Mouse (Mus musculus) layer of hippocampus, adult 9-10 months (tissue): ENCODE results near the gene Wnt7a.
A peak's percentile ranks its signal among the peaks of the same experiment; 100 is the strongest.

Experiments
- DNase-seq: peaks from one replicate; pipeline ENCODE4 v3.0.0; 2022; ENCODE audit warnings: low spot score

Gene Wnt7a

GRCm38 (mm10) chr6:91410961-91411368, at the start of gene Wnt7a:
Gene Wnt7a (minus strand): TSS chr6:91411363.
- no peak for DNase-seq

- DNase-seq = no peak
Measured at GRCm38 (mm10) chr6:91459471-91459870, 48.3 kb upstream of the Wnt7a start.

DNA sequence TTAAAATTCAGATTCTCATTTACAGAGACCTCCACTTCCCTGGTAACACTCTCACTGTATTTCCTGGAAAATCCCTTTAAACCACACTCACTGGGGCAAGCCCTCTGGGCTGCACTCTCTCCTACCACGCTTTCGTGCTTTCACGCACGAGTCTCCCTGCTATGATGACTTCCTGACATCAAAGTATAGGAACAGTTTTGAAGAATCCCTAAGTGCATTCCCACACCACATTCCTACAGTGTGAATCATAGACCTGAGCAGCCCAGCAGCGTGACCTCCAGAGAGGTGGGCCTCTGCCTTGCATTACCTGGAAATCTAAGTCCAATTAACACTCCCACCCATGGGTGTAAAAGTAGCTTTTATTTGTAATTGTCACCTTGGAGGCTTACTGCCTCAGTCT, 43.4 kb upstream of the Wnt7a start:
- no peak for DNase-seq

GRCm38 (mm10) chr6:91452056-91452455, 40.9 kb upstream of the Wnt7a start:
- no peak for DNase-seq

GRCm38 (mm10) chr6:91449472-91450225, 38.5 kb upstream of the Wnt7a start:
- no peak for DNase-seq

DNA sequence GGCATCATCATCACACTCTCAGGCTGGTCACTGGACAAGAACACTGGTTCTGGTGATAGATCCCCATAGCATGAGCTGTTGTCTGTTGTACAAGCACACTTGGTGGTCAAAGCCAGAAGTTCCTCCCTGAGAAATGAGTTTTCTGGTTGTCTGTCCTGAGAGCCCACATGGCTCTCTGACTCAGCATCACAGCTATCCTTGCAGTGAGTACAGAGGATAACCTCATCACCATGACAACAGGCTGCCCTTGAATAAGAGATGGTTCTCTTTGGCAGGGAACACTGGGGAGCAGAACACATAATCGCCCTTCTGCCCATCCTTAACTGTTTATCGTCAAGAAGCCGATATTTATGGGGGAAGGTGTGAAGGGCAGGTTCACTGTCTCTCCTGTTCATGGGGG, 34.2 kb upstream of the Wnt7a start:
- no peak for DNase-seq

DNA sequence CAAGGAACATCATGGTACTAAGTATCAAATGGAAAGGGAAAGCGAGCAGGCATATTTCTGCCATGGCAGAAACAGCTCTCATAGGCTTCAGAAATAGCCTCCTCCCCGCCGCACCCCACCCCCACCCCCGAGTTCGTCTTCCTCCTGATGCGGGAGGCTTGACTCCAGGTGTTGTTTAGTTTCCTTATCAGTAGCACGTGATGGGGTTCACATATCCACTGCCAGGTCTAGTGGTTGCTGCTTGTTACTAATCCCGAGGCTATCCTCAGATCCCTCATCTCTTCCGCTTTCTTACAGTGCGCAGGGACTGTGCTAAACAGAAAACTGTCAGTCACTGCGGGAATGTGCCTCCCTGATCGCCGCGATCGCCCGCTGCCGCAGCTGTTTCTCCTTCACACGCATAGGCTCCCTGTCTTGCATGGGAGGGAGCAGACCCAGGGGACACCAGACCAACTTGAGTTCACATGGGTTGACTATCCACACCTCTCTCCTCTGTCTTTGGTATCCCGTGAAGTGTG, 30.0 kb upstream of the Wnt7a start:
- no peak for DNase-seq

GRCm38 (mm10) chr6:91440474-91441144, 29.4 kb upstream of the Wnt7a start:
- DNase-seq = peak; percentile 96

DNA sequence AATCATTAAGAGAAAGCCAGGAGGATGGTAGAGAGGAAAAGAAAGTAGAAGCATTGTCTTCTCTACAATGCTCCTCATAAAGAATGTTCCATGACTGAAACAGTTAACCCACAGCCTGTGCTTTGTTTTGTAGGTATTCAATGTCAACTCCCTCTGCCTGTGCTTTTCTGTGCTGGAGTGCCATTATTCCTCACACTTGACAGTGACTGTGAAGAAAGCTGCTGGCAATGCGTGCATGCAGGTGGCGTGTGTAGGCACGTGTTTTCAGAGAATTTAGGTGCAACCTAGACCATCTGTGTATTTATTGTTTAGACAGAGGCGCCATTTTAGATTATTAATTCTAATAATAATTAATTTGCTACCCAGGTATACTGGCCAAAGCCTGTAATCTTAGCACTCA, 13.0 kb upstream of the Wnt7a start:
- DNase-seq = no peak

DNA sequence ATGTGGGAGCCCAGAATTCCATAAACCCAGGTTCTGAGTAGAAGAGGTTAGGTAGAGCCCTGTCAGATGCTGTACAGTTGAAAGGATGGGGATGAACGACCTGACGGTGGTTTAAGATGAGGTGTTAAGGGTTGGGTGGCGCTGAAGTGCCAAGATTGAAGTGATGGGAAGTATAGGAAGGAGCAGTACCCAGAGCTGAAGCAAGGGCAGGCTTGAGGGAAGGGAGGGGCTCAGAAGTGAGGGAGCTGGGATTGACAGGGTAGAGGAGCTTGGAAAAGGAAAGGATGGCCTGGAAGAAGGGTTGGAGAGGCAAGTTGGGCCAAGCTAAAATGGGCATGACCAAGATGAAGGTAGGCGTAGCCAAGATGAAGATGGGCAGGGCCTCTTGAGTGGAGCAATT, 10.5 kb upstream of the Wnt7a start:
- no peak for DNase-seq

GRCm38 (mm10) chr6:91417291-91417845, 6.2 kb upstream of the Wnt7a start:
- no peak for DNase-seq

- DNase-seq = no peak
Measured at GRCm38 (mm10) chr6:91416146-91416545, 5.0 kb upstream of the Wnt7a start.

GRCm38 (mm10) chr6:91414890-91415289, 3.7 kb upstream of the Wnt7a start:
- DNase-seq = no peak

- DNase-seq = peak; percentile 65
Measured at GRCm38 (mm10) chr6:91411369-91411981, 312 bp upstream of the Wnt7a start.

GRCm38 (mm10) chr6:91410168-91410780, 889 bp downstream of the Wnt7a start:
- DNase-seq = no peak

DNA sequence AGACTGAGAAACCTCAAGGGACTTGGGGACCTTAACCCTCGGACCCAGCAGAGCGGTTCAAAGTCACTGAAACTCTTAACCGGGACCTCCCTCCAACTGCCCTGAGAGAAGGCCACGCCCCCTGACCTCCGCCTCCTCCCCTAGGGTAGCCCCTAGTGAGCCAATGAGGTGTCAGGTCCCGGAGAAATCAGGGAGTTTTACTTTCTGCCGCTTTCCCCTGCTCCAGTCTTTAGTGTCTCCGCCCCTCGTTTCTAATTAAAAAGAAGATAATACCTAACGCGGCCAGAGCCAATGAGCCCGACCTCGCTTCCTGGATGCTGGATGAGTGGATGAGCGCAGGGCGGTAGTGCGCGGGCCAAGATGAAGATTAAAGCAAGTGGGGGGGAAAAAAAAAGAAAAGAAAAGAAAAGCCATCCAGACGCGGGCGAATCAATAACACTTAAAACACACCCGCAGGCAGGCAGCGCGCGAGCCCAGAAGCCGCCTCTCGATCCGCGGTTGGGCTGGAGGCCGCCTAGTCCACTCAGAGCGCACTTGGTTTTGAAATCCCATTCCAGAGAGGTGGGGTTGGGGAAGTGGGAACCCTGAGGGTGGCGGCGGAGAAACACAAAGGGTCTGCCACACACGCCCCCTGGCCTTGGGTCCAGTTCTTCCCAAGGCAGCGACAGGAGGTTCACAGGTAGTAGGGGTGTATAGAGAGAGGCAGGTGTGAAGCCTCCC, 1.6 kb downstream of the Wnt7a start:
- DNase-seq = no peak

DNA sequence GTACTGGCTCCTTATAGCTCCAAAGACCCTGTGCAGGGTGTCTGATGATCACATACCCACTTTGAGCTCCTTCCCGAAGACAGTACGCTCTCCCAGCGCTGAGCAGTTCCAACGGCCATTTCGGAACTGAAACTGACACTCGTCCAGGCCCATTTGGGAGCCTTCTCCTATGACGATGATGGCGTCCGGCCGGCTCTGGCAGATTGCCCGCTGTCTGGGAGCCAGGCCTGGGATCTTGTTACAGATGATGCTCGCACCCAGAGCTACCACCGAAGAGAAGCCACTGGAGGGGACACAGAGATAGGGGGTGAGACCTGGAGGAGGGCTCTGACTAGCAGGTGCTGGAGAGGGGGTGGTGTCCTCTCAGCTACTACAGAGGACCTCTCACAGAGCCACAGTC, 2.5 kb downstream of the Wnt7a start:
- DNase-seq = no peak

DNA sequence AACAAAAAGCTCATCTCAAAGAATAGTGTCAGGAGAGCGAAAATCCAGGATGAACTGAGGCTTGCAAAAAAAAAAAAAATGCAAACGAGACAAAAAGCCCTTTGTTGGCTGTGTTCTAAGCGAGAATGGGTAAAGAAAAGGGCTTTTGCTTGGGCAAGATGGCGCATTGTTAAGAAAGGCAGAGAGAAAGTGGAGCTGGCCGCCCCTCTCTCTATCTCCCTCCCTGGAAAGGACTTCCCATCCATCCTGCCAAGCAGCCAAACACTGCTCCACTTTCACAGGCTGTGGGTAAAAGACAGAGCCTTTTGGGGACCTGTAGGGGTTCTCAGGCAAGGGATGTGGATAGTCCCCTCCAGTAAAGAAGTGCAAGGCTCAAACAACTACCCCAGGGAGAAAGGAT, 9.6 kb downstream of the Wnt7a start:
- DNase-seq = no peak

DNA sequence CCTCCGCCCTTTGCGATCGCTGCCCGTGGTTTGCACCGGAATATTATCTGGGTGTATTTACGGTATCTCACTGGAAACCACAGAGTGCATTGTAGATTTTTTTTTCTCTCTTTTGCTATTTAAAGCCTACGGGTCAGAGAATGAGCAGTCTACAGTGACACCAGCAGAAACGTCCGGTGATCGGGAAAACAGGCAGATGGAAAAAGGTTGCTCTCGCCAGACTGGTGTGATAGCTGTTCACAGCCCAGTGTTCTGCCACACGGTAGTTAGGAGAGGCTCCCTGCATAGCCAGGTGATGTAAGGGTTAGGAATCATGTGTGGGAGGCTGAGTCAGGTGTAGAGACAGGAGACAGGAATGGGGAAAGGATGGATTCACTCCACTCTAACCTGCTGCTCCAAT, 10.6 kb downstream of the Wnt7a start:
- DNase-seq = no peak

DNA sequence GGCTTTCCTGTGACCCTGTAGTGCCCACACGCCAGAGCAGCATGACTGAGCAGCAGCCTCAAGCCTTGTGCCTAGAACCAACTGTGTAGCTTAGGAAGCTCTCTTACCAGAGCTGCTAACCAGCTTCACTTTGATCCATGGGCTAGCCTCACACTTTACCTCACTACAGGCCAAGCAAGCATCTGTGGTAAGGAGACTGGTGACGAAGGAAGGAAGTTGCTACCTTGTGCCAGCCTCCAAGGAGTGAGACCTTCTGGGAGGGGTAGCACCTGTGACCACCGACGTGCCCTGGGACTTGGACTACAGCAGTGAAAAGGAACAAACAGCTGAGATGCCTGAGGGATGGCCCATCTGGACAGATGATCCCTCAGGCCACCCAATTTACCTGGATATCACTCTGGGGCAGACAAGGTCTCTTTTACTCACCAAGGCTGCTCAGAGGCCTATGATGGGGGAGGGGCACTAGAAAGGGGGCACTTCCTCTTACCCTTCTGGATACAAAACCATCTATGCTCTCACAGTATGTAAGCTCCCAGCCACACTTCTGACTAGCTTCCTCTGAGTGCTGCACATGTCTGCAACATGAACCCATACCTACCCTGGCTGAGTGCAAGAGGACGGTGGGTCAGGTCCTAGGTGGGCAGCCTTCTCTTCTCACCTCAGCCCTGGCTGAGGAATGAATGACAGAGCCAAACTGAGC, 18.5 kb downstream of the Wnt7a start:
- DNase-seq = no peak

DNA sequence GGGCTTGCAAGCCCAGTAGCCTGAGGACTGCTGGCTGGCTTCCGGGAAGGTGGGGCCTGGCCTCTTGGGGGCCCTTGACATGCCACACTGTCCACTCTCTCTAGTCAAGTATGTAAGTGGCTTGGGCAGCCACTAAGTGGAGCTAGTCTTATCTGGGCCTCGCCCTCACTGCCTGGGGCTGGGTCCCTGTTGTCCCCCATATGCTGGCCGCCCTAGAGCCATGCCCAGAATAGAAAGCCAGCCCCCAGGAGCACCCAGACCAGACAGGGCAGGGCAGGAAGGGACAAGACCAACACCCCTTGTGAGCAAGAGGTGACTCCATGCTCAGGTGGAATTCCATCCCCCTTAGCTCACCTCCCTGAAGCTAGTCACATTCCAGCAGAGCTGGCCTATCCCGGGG, 22.0 kb downstream of the Wnt7a start:
- DNase-seq = no peak
